Mouse (Mus musculus): ENCODE data around the gene Erfe.

- TF ChIP-seq CTCF (IDR thresholded peaks at IDR 0.05; ENCODE audit: insufficient read depth, low read depth, low read length) = no peak
- TF ChIP-seq POLR2A (IDR thresholded peaks at IDR 0.05; ENCODE audit: insufficient read depth, low read depth, low read length) = no peak
Measured at GRCm38 (mm10) chr1:91321760-91322438, 44.3 kb upstream of the Erfe start, which contains the start of gene Espnl.

Data from olfactory bulb, adult 2 months (tissue).